14 mouse cellular contexts compared by ENCODE assay signal in the genomic region with DNA sequence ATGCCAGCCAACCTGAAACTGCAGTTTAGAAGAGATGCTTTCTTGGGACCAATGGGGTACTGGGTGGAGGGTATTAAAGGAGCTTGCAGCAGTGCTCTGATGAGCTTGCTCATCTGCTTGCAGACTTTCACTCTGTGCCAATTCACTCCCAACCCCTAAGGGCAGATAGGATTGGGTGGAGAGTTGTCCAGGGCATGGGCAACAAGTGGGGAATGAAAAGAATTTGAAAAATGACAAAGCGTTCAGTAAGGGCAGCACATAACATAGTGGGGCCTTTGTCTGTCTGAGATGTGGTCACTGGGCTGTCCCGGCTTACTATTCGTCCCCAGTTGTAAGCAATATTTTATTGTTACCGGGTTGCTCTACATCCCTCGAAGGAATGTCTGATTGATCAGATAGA.
DNase-seq lines count a peak whose midpoint lies in the region; ATAC-seq and TF ChIP-seq lines count a peak whose summit lies in the region.
"Had no signal": no experiment of that assay in that cellular context is flagged by ENCODE, and none has a peak within 500 bp of the region (broad histone marks: within the 10 kb centered on the region; RNA-seq: fewer than 3 reads in every experiment).

No protein-coding gene starts in this region.

- CTCF ChIA-PET in Patski (lab: Charles Lee): interaction anchor here (1.2 kb wide), 1 partner anchor 12 kb away, joined by 3 read pairs; no protein-coding TSS in a partner anchor

- H3K4me3 ChIP-seq in forebrain, embryonic 10.5 days: no peak overlapping the region
- H3K4me3 ChIP-seq in forebrain, embryonic 14.5 days (ENCODE audit: low read depth, low read length): no peak overlapping the region
- H3K4me3 ChIP-seq in midbrain, embryonic 10.5 days: no peak overlapping the region
- no peak overlapping the region for H3K4me3 ChIP-seq in midbrain, embryonic 15.5 days
- H3K4me3 ChIP-seq in hindbrain, embryonic 14.5 days (replicated peaks; ENCODE audit: low read length): no peak overlapping the region
- H3K4me3 ChIP-seq: intestine, embryonic 15.5 days had no signal

- H3K27me3 ChIP-seq in forebrain, embryonic 10.5 days (ENCODE audit: poor library complexity, severe bottlenecking): no peaks in the 10 kb centered on the region
- no peaks in the 10 kb centered on the region for H3K27me3 ChIP-seq in forebrain, embryonic 14.5 days (replicated peaks; ENCODE audit: control insufficient read depth, insufficient read depth, low read length)
- H3K27me3 ChIP-seq in midbrain, embryonic 10.5 days (ENCODE audit: low read depth, poor library complexity, severe bottlenecking): no peaks in the 10 kb centered on the region; the same call in 1 of the 2 replicates
- H3K27me3 ChIP-seq in midbrain, embryonic 15.5 days (replicated peaks): no peaks in the 10 kb centered on the region
- H3K27me3 ChIP-seq in Patski: peaks cover 4% of the 10 kb centered on the region
- H3K27me3 ChIP-seq in hindbrain, embryonic 14.5 days (ENCODE audit: control insufficient read depth, insufficient read depth, low read length): no peaks in the 10 kb centered on the region
- H3K27me3 ChIP-seq: intestine, embryonic 15.5 days had no signal

- no peaks in the 10 kb centered on the region for H3K36me3 ChIP-seq in forebrain, embryonic 10.5 days (replicated peaks)
- H3K36me3 ChIP-seq in forebrain, embryonic 14.5 days (ENCODE audit: control insufficient read depth, insufficient read depth, low read length): no peaks in the 10 kb centered on the region
- H3K36me3 ChIP-seq in midbrain, embryonic 10.5 days: no peaks in the 10 kb centered on the region
- no peaks in the 10 kb centered on the region for H3K36me3 ChIP-seq in midbrain, embryonic 15.5 days (replicated peaks)
- no peaks in the 10 kb centered on the region for H3K36me3 ChIP-seq in hindbrain, embryonic 14.5 days (replicated peaks; ENCODE audit: control insufficient read depth, insufficient read depth)
- H3K36me3 ChIP-seq: intestine, embryonic 15.5 days had no signal

- no peak for TF ChIP-seq CTCF in Patski (IDR thresholded peaks at IDR 0.05)

- H3K27ac ChIP-seq in forebrain, embryonic 10.5 days: peak overlapping the region; percentile 60
- H3K27ac ChIP-seq in forebrain, embryonic 14.5 days (ENCODE audit: low read depth, low read length): no peak overlapping the region
- peak overlapping the region; percentile 57 for H3K27ac ChIP-seq in midbrain, embryonic 10.5 days (replicated peaks)
- no peak overlapping the region for H3K27ac ChIP-seq in midbrain, embryonic 15.5 days
- no peak overlapping the region for H3K27ac ChIP-seq in hindbrain, embryonic 14.5 days
- H3K27ac ChIP-seq: intestine, embryonic 15.5 days had no signal

- in situ Hi-C loops in Patski (cut with MboI; ENCODE audit: low pct_unique_long_range_greater_than_20kb): no loop called here

- peaks cover 17% of the 10 kb centered on the region for H3K4me1 ChIP-seq in forebrain, embryonic 10.5 days
- H3K4me1 ChIP-seq in forebrain, embryonic 14.5 days (ENCODE audit: control insufficient read depth, insufficient read depth, low read length): no peaks in the 10 kb centered on the region
- peaks cover 16% of the 10 kb centered on the region for H3K4me1 ChIP-seq in midbrain, embryonic 10.5 days
- H3K4me1 ChIP-seq in midbrain, embryonic 15.5 days: no peaks in the 10 kb centered on the region
- H3K4me1 ChIP-seq in hindbrain, embryonic 14.5 days (replicated peaks; ENCODE audit: control insufficient read depth, insufficient read depth, low read length): no peaks in the 10 kb centered on the region
- H3K4me1 ChIP-seq: intestine, embryonic 15.5 days had no signal

- POLR2A ChIA-PET in Patski (lab: Charles Lee): no interaction called here

- no peaks in the 10 kb centered on the region for H3K9me3 ChIP-seq in forebrain, embryonic 10.5 days
- H3K9me3 ChIP-seq in forebrain, embryonic 14.5 days (replicated peaks; ENCODE audit: control insufficient read depth, low read length): no peaks in the 10 kb centered on the region
- H3K9me3 ChIP-seq in midbrain, embryonic 10.5 days (replicated peaks): no peaks in the 10 kb centered on the region
- H3K9me3 ChIP-seq in midbrain, embryonic 15.5 days: no peaks in the 10 kb centered on the region
- no peaks in the 10 kb centered on the region for H3K9me3 ChIP-seq in hindbrain, embryonic 14.5 days (ENCODE audit: control insufficient read depth, low read length)
- H3K9me3 ChIP-seq: intestine, embryonic 15.5 days had no signal

- H3K4me2 ChIP-seq in forebrain, embryonic 14.5 days (ENCODE audit: low read length): no peak overlapping the region
- H3K4me2 ChIP-seq in midbrain, embryonic 15.5 days: no peak overlapping the region
- no peak overlapping the region for H3K4me2 ChIP-seq in hindbrain, embryonic 14.5 days (replicated peaks)
- H3K4me2 ChIP-seq: heart, embryonic 11.5 days; intestine, embryonic 15.5 days had no signal

- 25% methylated on average over 5 of the region's 5 CpGs for WGBS in forebrain, embryonic 10.5 days
- 21% methylated on average over 5 of the region's 5 CpGs for WGBS in forebrain, embryonic 14.5 days
- 29% methylated on average over 5 of the region's 5 CpGs for WGBS in midbrain, embryonic 10.5 days
- WGBS in midbrain, embryonic 15.5 days: 32% methylated on average over 5 of the region's 5 CpGs
- WGBS in hindbrain, embryonic 14.5 days: 19% methylated on average over 5 of the region's 5 CpGs

- H3K9ac ChIP-seq in forebrain, embryonic 14.5 days (ENCODE audit: low read length): no peak overlapping the region
- H3K9ac ChIP-seq in midbrain, embryonic 15.5 days: no peak overlapping the region
- H3K9ac ChIP-seq in hindbrain, embryonic 14.5 days: no peak overlapping the region
- H3K9ac ChIP-seq: intestine, embryonic 15.5 days had no signal

- DNase-seq in forebrain, embryonic 10.5 days (ENCODE audit: extremely low spot score, low spot score): peak; percentile 17
- no peak for DNase-seq in forebrain, embryonic 14.5 days (ENCODE audit: low spot score)
- no peak for DNase-seq in midbrain, embryonic 10.5 days (ENCODE audit: low spot score)
- DNase-seq in Patski (ENCODE audit: low read depth, low spot score): no peak
- DNase-seq in hindbrain, embryonic 14.5 days (ENCODE audit: low spot score): no peak
- DNase-seq in cerebellum, adult 9-10 months: no peak
- DNase-seq in right cerebral cortex, postnatal 36 days (ENCODE audit: low spot score in 2 of 2): no peak
- DNase-seq: cerebellum, postnatal 36 days; gastrocnemius, postnatal 14 days; kidney, postnatal 14 days; lung, adult 2 months had no signal

- no peak for ATAC-seq in forebrain, embryonic 14.5 days
- no peak for ATAC-seq in midbrain, embryonic 15.5 days (replicated peaks)
- ATAC-seq in Patski: peak; percentile 76
- ATAC-seq in hindbrain, embryonic 14.5 days (ENCODE audit: low FRiP score): peak; percentile 6; the same call in 1 of the 2 replicates
- ATAC-seq: intestine, embryonic 15.5 days had no signal

Comparison
In these comparisons a context has a peak if more than half of its experiments do, and no peak if none do; other contexts are left out.
1. H3K27ac ChIP-seq: peak in forebrain, embryonic 10.5 days (single experiment) and midbrain, embryonic 10.5 days (single experiment); none in forebrain, embryonic 14.5 days (single experiment), midbrain, embryonic 15.5 days (single experiment) and hindbrain, embryonic 14.5 days (single experiment).
2. ATAC-seq: peak in Patski (single experiment) and hindbrain, embryonic 14.5 days (single experiment); none in forebrain, embryonic 14.5 days (single experiment) and midbrain, embryonic 15.5 days (single experiment).